Mouse (Mus musculus): ENCODE data around the gene Shmt2. TPM values are rescaled to one million over a fixed set of nuclear protein-coding genes. Genes with fewer than 3 reads are reported as not detected.

Shmt2 gene
- total RNA-seq, 1 experiment = 169 TPM

GRCm38 (mm10) chr10:127520714-127521357 is 1.4 kb downstream of the Shmt2 start:
- H3K27ac ChIP-seq (ENCODE audit: insufficient read depth, low read depth, low read length, poor library complexity, severe bottlenecking) = no peak overlapping the region
- no peak for DNase-seq (ENCODE audit: low read depth, low spot score)
- in situ Hi-C loops (cut with MboI; ENCODE audit: low sequenced_read_pairs in 2 of 2, unreplicated experiment in 2 of 2) = no loop called here
- H3K4me1 ChIP-seq (ENCODE audit: control insufficient read depth in 2 of 2, insufficient read depth in 2 of 2, low read length in 2 of 2, poor library complexity in 1 of 2) = peaks cover 7 to 45% of the 10 kb centered on the region in 2 experiments; a peak in 3 of 4 replicates
- peaks cover 41% of the 10 kb centered on the region for H3K36me3 ChIP-seq (ENCODE audit: control insufficient read depth, insufficient read depth, low read length, poor library complexity, severe bottlenecking)
- peak overlapping the region; percentile 97; the same call in 1 of the 2 replicates for H3K9ac ChIP-seq (ENCODE audit: insufficient read depth, low read depth, low read length, poor library complexity, severe bottlenecking)
- TF ChIP-seq CHD2 (IDR thresholded peaks at IDR 0.05; ENCODE audit: low read depth, low read length) (no peak), ZNF384 (IDR thresholded peaks at IDR 0.05; ENCODE audit: low read depth, low read length) (no peak), HCFC1 (IDR thresholded peaks at IDR 0.05; ENCODE audit: borderline replicate concordance, insufficient read depth, low read length) (no peak), ZC3H11A (IDR thresholded peaks at IDR 0.05; ENCODE audit: borderline replicate concordance, low read depth, low read length) (no peak), MAFK (IDR thresholded peaks at IDR 0.05; ENCODE audit: insufficient read depth, low read depth, low read length) (no peak)
- H3K9me3 ChIP-seq (ENCODE audit: control insufficient read depth, insufficient read depth, low read depth, low read length) = no peaks in the 10 kb centered on the region
- peak overlapping the region; percentile 58 to 94 for H3K4me3 ChIP-seq (ENCODE audit: insufficient read depth in 1 of 2, low read depth in 1 of 2, low read length in 2 of 2, poor library complexity in 1 of 2, severe bottlenecking in 1 of 2)

- H3K4me1 ChIP-seq (ENCODE audit: control insufficient read depth in 2 of 2, insufficient read depth in 2 of 2, low read length in 2 of 2, poor library complexity in 1 of 2) = peaks cover 7 to 50% of the 10 kb centered on the region in 2 experiments; a peak in 3 of 4 replicates
- peak overlapping the region; percentile 9; the same call in 1 of the 2 replicates for H3K9ac ChIP-seq (ENCODE audit: insufficient read depth, low read depth, low read length, poor library complexity, severe bottlenecking)
- DNase-seq (ENCODE audit: low read depth, low spot score) = no peak
- H3K27ac ChIP-seq (ENCODE audit: insufficient read depth, low read depth, low read length, poor library complexity, severe bottlenecking) = no peak overlapping the region
- TF ChIP-seq CHD2 (IDR thresholded peaks at IDR 0.05; ENCODE audit: low read depth, low read length) = no peak
- no peak for TF ChIP-seq ZNF384 (IDR thresholded peaks at IDR 0.05; ENCODE audit: low read depth, low read length)
- TF ChIP-seq ZC3H11A (IDR thresholded peaks at IDR 0.05; ENCODE audit: borderline replicate concordance, low read depth, low read length) = no peak
- TF ChIP-seq HCFC1 (IDR thresholded peaks at IDR 0.05; ENCODE audit: borderline replicate concordance, insufficient read depth, low read length) = no peak
- H3K9me3 ChIP-seq (ENCODE audit: control insufficient read depth, insufficient read depth, low read depth, low read length) = no peaks in the 10 kb centered on the region
- in situ Hi-C loops (cut with MboI; ENCODE audit: low sequenced_read_pairs in 2 of 2, unreplicated experiment in 2 of 2) = no loop called here
- H3K36me3 ChIP-seq (ENCODE audit: control insufficient read depth, insufficient read depth, low read length, poor library complexity, severe bottlenecking) = peaks cover 41% of the 10 kb centered on the region
- H3K4me3 ChIP-seq (ENCODE audit: insufficient read depth in 1 of 2, low read depth in 1 of 2, low read length in 2 of 2, poor library complexity in 1 of 2, severe bottlenecking in 1 of 2) = peak overlapping the region; percentile 58 to 94
Observed at GRCm38 (mm10) chr10:127519903-127520713, 2.1 kb downstream of the Shmt2 start.

GRCm38 (mm10) chr10:127519041-127519701 is 3.1 kb downstream of the Shmt2 start:
- H3K9ac ChIP-seq (ENCODE audit: insufficient read depth, low read depth, low read length, poor library complexity, severe bottlenecking) = no peak overlapping the region
- in situ Hi-C loops (cut with MboI; ENCODE audit: low sequenced_read_pairs in 2 of 2, unreplicated experiment in 2 of 2) = no loop called here
- H3K4me1 ChIP-seq (ENCODE audit: control insufficient read depth in 2 of 2, insufficient read depth in 2 of 2, low read length in 2 of 2, poor library complexity in 1 of 2) = peaks cover 7 to 53% of the 10 kb centered on the region in 2 experiments; a peak in 3 of 4 replicates
- H3K9me3 ChIP-seq (ENCODE audit: control insufficient read depth, insufficient read depth, low read depth, low read length) = no peaks in the 10 kb centered on the region
- peak overlapping the region in 1 of 2 experiments; percentile 94; a peak in 2 of 4 replicates for H3K4me3 ChIP-seq (ENCODE audit: insufficient read depth in 1 of 2, low read depth in 1 of 2, low read length in 2 of 2, poor library complexity in 1 of 2, severe bottlenecking in 1 of 2)
- H3K27ac ChIP-seq (ENCODE audit: insufficient read depth, low read depth, low read length, poor library complexity, severe bottlenecking) = no peak overlapping the region
- H3K36me3 ChIP-seq (ENCODE audit: control insufficient read depth, insufficient read depth, low read length, poor library complexity, severe bottlenecking) = peaks cover 41% of the 10 kb centered on the region
- no peak for DNase-seq (ENCODE audit: low read depth, low spot score)
- no peak for TF ChIP-seq HCFC1 (IDR thresholded peaks at IDR 0.05; ENCODE audit: borderline replicate concordance, insufficient read depth, low read length)

- TF ChIP-seq HCFC1 (IDR thresholded peaks at IDR 0.05; ENCODE audit: borderline replicate concordance, insufficient read depth, low read length) = no peak
- TF ChIP-seq ZNF384 (IDR thresholded peaks at IDR 0.05; ENCODE audit: low read depth, low read length) = no peak
- TF ChIP-seq ZC3H11A (IDR thresholded peaks at IDR 0.05; ENCODE audit: borderline replicate concordance, low read depth, low read length) = no peak
- no peak for TF ChIP-seq MAFK (IDR thresholded peaks at IDR 0.05; ENCODE audit: insufficient read depth, low read depth, low read length)
- no peak for TF ChIP-seq CHD2 (IDR thresholded peaks at IDR 0.05; ENCODE audit: low read depth, low read length)
- no peak for DNase-seq (ENCODE audit: low read depth, low spot score)
Observed at GRCm38 (mm10) chr10:127517941-127518340, 4.3 kb downstream of the Shmt2 start.

More at GRCm38 (mm10) chr10:127517941-127518340, 4.3 kb downstream of the Shmt2 start:
- in situ Hi-C loops (cut with MboI; ENCODE audit: low sequenced_read_pairs in 2 of 2, unreplicated experiment in 2 of 2) = no loop called here
- H3K27ac ChIP-seq (ENCODE audit: insufficient read depth, low read depth, low read length, poor library complexity, severe bottlenecking) = no peak overlapping the region
- peaks cover 7 to 64% of the 10 kb centered on the region in 2 experiments; a peak in 3 of 4 replicates for H3K4me1 ChIP-seq (ENCODE audit: control insufficient read depth in 2 of 2, insufficient read depth in 2 of 2, low read length in 2 of 2, poor library complexity in 1 of 2)
- H3K9me3 ChIP-seq (ENCODE audit: control insufficient read depth, insufficient read depth, low read depth, low read length) = no peaks in the 10 kb centered on the region
- H3K4me3 ChIP-seq (ENCODE audit: insufficient read depth in 1 of 2, low read depth in 1 of 2, low read length in 2 of 2, poor library complexity in 1 of 2, severe bottlenecking in 1 of 2) = no peak overlapping the region; a peak in 1 of 4 replicates
- no peak overlapping the region for H3K9ac ChIP-seq (ENCODE audit: insufficient read depth, low read depth, low read length, poor library complexity, severe bottlenecking)
- peaks cover 41% of the 10 kb centered on the region for H3K36me3 ChIP-seq (ENCODE audit: control insufficient read depth, insufficient read depth, low read length, poor library complexity, severe bottlenecking)

Data from ES-E14 (cell line).